Mouse (Mus musculus): ENCODE measurements around the gene Hsd17b11.

- TF ChIP-seq CTCF (IDR thresholded peaks at IDR 0.05; ENCODE audit: borderline replicate concordance, control insufficient read depth, extremely low read depth, insufficient read depth, low read length, poor library complexity) = no peak
- no peak for TF ChIP-seq POLR2A (IDR thresholded peaks at IDR 0.05; ENCODE audit: control insufficient read depth, extremely low read depth, insufficient read depth, low read length, poor library complexity)
Observed at GRCm38 (mm10) chr5:104023289-104024020, 1.7 kb upstream of the Hsd17b11 start.
